Mouse (Mus musculus) common myeloid progenitor, adult 5-6 weeks (primary cell): ENCODE data around the gene Pex26. TPM values are rescaled to one million over a fixed set of nuclear protein-coding genes. Genes with fewer than 3 reads are reported as not detected.
A peak's percentile ranks its signal among the peaks of the same experiment; 100 is the strongest.

Source experiments
- ATAC-seq: replicated peaks from 2 replicates; pipeline ENCODE4 v1.8.0; 2016; ENCODE audit warnings: low read depth, mild to moderate bottlenecking, moderate TSS enrichment, inconsistent platforms; ENCODE audit not compliant: poor library complexity, severe bottlenecking
- total RNA-seq: library from RNA; stranded (forward); fragments of 200-1000, 187-1606 nt; gene quantifications from 2 replicates; pipeline ENCODE4 v1.2.3, GENCODE M21; 2017

Gene Pex26
- total RNA-seq, 1 experiment from 2014 or later: 6.3 TPM

- 0 out of 2 replicates have a peak, but pooled peaks have one; percentile 5 for ATAC-seq
Observed at GRCm38 (mm10) chr6:121224993-121225392, 41.5 kb downstream of the Pex26 start.

- peak; percentile 58 for ATAC-seq
Observed at GRCm38 (mm10) chr6:121226043-121226442, 42.6 kb downstream of the Pex26 start.

- ATAC-seq: peak; percentile 62
Observed at GRCm38 (mm10) chr6:121226744-121227143, 43.3 kb downstream of the Pex26 start.

- ATAC-seq: no peak
Observed at GRCm38 (mm10) chr6:121228421-121228820, 45.0 kb downstream of the Pex26 start.

DNA sequence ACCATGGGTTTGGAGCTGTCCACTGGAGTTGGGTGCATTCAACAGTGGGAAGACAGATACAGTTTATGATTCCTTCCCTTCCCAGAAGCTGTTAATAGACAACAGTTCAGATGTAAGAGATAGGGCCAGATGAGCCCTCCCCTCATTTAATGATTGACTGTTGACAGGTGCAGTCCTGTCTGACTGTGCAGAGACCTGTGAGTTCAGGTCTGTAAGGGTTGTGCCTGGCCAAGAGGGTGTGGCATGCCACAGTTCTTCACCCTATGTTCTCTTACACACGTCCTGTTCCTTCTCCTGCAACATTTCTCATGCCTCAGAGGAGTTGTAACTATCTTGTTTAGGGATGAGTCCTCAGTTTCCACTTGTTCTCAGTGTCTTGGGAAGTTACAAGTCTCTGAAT is 49.2 kb downstream of the Pex26 start:
- ATAC-seq: no peak

- no peak for ATAC-seq
Observed at GRCm38 (mm10) chr6:121236386-121236785, 52.9 kb downstream of the Pex26 start.

DNA sequence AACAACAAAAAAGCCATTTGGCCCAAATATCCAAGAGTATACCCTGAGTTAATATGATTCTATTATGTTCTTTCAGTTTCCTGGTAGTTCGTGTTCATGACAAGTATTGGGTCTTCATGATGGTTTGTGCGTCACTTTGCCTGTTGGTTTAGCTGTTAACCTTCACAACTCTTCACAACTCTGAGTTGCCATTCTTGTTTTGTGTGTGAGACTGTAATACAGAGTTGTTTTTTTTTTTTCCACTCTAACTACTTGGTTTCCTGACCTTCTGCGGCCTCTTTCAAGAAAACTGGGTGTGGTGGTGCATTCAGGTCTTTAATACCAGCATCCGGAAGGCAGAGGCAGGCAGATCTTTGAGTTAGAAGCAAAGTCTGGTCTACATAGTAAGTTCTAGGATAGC is 54.7 kb downstream of the Pex26 start:
- ATAC-seq: no peak

DNA sequence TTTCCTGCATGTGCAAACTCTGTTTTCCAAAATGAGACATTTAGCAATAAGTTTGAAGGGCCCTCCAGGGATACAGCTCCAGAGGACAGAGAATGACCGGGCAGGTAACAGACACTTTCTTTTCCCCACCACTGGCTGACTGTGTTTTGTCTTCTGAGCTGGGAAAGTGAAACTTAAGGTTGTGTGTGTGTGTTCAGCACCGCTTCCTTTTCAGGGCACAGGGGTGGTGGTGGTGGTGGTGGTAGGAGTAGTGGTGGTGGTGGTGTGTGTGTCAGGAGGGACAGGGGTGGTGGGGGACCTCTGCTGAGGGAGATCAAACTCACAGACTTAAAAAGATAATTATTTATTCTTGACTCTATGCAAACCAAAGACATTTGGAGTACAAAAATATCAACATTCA is 58.3 kb downstream of the Pex26 start:
- ATAC-seq: no peak

- ATAC-seq: no peak
Observed at GRCm38 (mm10) chr6:121243161-121243560, 59.7 kb downstream of the Pex26 start.

- peak; percentile 94 for ATAC-seq
Observed at GRCm38 (mm10) chr6:121245127-121246036, 61.9 kb downstream of the Pex26 start, which contains the start of gene Usp18. Usp18 (plus strand) TSS chr6:121245906.

DNA sequence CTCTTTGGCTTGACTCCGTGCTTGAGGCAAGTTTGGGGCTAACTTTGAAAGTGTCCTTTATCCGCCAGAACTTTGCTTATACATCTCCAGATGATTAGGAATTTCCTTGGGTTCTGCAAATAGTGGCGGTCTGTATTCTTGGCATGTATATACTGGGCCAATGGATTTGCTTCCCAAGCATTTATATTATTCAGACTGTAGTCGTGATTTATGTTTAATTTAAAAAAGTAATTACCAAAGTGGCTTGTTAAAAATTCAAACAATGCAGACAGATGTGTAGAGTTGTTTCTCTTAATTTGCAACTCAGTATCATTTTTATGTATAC is 62.5 kb downstream of the Pex26 start:
- ATAC-seq: no peak

Other genes with a start within 250 kb of the Pex26 start
- gene Mical3, start 52.7 kb upstream of the Pex26 start, total RNA-seq: 22.0 and 24.3 TPM in 2 replicates
- 34.6 and 40.7 TPM in 2 replicates for gene Tuba8, start 27.0 kb downstream of the Pex26 start, total RNA-seq
- gene Usp18, start 62.2 kb downstream of the Pex26 start, total RNA-seq: 2.6 and 9.0 TPM in 2 replicates
- gene Slc6a13, start 116.6 kb downstream of the Pex26 start, total RNA-seq: 3.0 and 3.2 TPM in 2 replicates
- 0.10 TPM in 1 of 2 replicates, not detected in the other for gene Slc6a12, start 159.4 kb downstream of the Pex26 start, total RNA-seq